Mouse (Mus musculus) lung, embryonic 14.5 days (tissue): ENCODE measurements at regions not wholly inside any gene's neighbourhood (a gene's known extent, or its start where the extent isn't known, plus 50 kb on each side); places are given as distances from the start of the nearest gene placed in this dataset.

Source experiments
- ATAC-seq: fragments of 200-750 bp; cut with Nextera tagmentation; 2 replicates; pipeline ENCODE4 v1.8.0; 2017; ENCODE audit warnings: mild to moderate bottlenecking, moderate TSS enrichment, moderate library complexity; ENCODE audit not compliant: insufficient read depth
- DNase-seq: peaks from one replicate; pipeline ENCODE4 v3.0.0-alpha.2; 2015
- H3K27ac ChIP-seq: fragments of 300-500 bp; sonication (generic); 2 replicates; pipeline ENCODE4 v1.5.1; 2014; ENCODE audit warnings: low read depth, mild to moderate bottlenecking, moderate library complexity
- H3K27me3 ChIP-seq: fragments of 300-500 bp; sonication (generic); 2 replicates; pipeline ENCODE4 v1.6.1; 2014; ENCODE audit warnings: low read length, control low read depth; ENCODE audit not compliant: insufficient read depth
- H3K36me3 ChIP-seq: fragments of 300-500 bp; sonication (generic); 2 replicates; pipeline ENCODE4 v1.6.1; 2014; ENCODE audit warnings: control low read depth; ENCODE audit not compliant: insufficient read depth
- H3K4me1 ChIP-seq: fragments of 300-500 bp; sonication (generic); 2 replicates; pipeline ENCODE4 v1.6.1; 2014; ENCODE audit warnings: antibody characterized with exemption, control low read depth; ENCODE audit not compliant: insufficient read depth
- H3K4me2 ChIP-seq: fragments of 300-500 bp; sonication (generic); 2 replicates; pipeline ENCODE4 v1.6.1; 2014; ENCODE audit warnings: mild to moderate bottlenecking
- H3K4me3 ChIP-seq: fragments of 300-500 bp; sonication (generic); 2 replicates; pipeline ENCODE4 v1.5.1; 2014; ENCODE audit warnings: low read depth, low read length
- H3K9ac ChIP-seq: fragments of 300-500 bp; sonication (generic); 2 replicates; pipeline ENCODE4 v1.6.1; 2014
- H3K9me3 ChIP-seq: fragments of 300-500 bp; sonication (generic); 2 replicates; pipeline ENCODE4 v1.6.1; 2016; ENCODE audit warnings: low read depth, low read length, control low read depth
- CTCF ChIP-seq: IDR thresholded peaks from 2 replicates; pipeline ENCODE4 v1.5.1; 2016; ENCODE audit warnings: antibody characterized with exemption, low read depth
- WGBS: fragments of 180-500 bp; shearing (Covaris S2); extraction: QIAGEN DNeasy Blood & Tissue Kit; methylation state at CpG from one replicate; pipeline ENCODE4 v1.1.7; 2014; 5-methylcytosine and 5-hydroxymethylcytosine counted together

DNA sequence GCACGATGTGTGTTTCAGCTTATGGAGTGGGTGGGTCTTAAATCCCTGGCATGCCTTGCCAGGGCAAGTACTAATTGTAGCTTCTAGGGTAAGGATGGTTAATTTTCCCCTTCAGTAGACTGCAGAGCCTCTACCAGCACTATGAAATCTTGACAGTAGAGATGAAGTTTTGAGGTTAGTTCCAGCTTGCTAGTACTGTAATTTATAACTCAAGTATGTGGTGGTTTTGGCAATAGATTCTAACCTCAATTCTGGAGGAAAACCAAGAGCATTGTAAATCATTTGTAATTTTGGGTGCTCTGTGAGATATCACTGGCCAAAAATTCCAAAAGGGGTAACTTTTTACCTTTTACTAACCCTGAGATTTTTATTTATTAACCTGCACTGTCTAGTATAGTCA lies 164.3 kb upstream of the Ednrb start:
- Histone ChIP-seq H3K27me3 (no peaks in the 10 kb centered on the region), H3K9ac (no peak overlapping the region), H3K9me3 (no peaks in the 10 kb centered on the region), H3K4me3 (no peak overlapping the region), H3K36me3 (no peaks in the 10 kb centered on the region), H3K4me2 (no peak overlapping the region), H3K4me1 (no peaks in the 10 kb centered on the region), H3K27ac (no peak overlapping the region)
- WGBS = 76% methylated on average over 1 of the region's 1 CpGs
- ATAC-seq (no peak), DNase-seq (no peak)
- no peak for TF ChIP-seq CTCF

DNA sequence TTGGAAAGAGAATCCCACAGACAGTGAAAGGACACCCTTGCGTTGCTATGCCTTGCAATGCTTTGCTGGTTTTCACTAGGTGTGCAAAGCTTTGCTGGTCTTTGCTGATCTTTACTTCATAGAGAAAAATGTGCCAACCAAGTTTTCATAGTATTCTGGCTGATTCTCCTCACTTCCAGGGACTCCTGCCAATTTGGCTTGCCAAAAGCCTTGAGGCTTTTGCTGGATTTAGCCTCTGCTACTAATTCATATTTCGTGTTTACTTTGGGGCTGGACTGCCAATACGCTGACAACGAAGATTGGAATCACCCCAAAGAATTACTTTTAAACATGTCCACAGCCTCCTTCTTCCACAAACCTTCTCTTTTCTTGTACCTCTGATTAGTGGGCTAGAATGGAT lies 162.2 kb upstream of the Ednrb start:
- TF ChIP-seq CTCF = no peak
- WGBS = 52% methylated on average over 4 of the region's 4 CpGs
- Histone ChIP-seq H3K9ac (no peak overlapping the region), H3K27me3 (no peaks in the 10 kb centered on the region), H3K4me3 (no peak overlapping the region), H3K9me3 (no peaks in the 10 kb centered on the region), H3K4me1 (no peaks in the 10 kb centered on the region), H3K36me3 (no peaks in the 10 kb centered on the region), H3K27ac (no peak overlapping the region), H3K4me2 (no peak overlapping the region)
- ATAC-seq = no peak
- DNase-seq = peak; percentile 88

DNA sequence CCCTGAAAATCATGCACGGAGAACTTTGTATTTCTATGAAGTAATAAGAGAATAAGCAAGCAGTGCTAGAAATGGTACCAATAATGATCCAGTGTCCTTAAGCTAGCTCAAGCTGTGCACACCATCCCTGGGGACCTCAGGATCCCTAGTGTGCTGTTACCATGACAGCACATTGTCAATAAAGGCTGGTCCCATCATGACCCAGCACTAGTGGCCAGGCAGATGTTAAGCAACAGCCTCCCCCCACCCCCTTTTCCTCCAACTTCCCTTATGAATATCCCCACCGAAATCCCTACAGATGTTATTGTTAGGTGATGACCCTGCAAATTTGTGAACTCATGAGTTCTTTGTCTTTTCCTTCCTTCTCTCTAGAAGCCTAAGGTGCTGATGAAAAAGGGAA lies 160.9 kb upstream of the Ednrb start:
- WGBS = 65% methylated on average over 2 of the region's 2 CpGs

DNA sequence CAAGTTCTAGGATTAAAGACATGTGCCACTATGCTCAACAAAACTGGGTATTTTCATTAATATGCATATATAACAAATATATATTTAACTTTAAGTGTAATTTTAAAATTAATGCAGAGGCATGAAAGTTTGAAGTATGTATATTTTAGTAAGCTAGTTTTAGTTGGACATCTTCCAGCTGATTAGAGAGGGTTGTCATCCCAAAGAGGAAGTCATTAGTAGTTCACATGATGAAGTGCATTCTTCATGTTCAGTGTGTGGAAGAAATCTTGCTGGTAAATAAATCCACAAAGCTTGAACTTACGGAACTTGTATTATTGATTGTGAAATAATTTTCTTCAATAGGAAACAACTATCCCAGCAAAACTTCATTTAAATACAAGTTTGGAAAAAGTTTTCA lies 158.2 kb upstream of the Ednrb start:
- no peak overlapping the region for H3K27ac ChIP-seq

More for the DNA sequence above, 160.9 kb upstream of the Ednrb start:
- H3K4me2 ChIP-seq = no peak overlapping the region
- no peak overlapping the region for H3K27ac ChIP-seq
- no peaks in the 10 kb centered on the region for H3K27me3 ChIP-seq
- no peak; the same call in 1 of the 2 replicates for ATAC-seq
- no peak overlapping the region for H3K9ac ChIP-seq
- no peak overlapping the region for H3K4me3 ChIP-seq
- H3K36me3 ChIP-seq = no peaks in the 10 kb centered on the region
- TF ChIP-seq CTCF = no peak
- no peak for DNase-seq
- no peaks in the 10 kb centered on the region for H3K4me1 ChIP-seq
- no peaks in the 10 kb centered on the region for H3K9me3 ChIP-seq

DNA sequence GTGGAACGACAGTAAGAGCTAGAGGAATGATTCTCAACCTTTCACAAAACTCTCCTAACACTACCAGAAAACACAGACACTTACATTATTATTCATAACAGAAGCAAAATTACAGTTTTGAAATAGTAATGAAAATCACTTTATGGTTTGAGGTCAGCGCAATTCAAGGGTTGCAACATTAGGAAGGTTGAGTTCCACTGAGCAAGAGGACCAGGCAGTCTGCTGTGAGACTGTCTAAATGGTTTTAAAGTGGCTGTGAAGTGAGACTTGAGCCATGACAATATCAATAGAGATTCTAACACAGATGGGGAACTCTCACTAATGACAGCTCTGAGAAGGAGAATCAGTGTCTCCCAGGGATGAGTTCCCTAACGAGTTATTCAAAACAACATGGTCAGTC lies 146.2 kb upstream of the Ednrb start:
- no peak for DNase-seq
- WGBS = 69% methylated on average over 3 of the region's 3 CpGs
- Histone ChIP-seq H3K27me3 (no peaks in the 10 kb centered on the region), H3K4me1 (no peaks in the 10 kb centered on the region), H3K9ac (no peak overlapping the region), H3K9me3 (no peaks in the 10 kb centered on the region), H3K4me3 (no peak overlapping the region), H3K4me2 (no peak overlapping the region), H3K36me3 (no peaks in the 10 kb centered on the region), H3K27ac (no peak overlapping the region)
- no peak for TF ChIP-seq CTCF
- ATAC-seq = no peak

More for the DNA sequence above, 158.2 kb upstream of the Ednrb start:
- TF ChIP-seq CTCF = no peak
- peak; percentile 69 for DNase-seq
- Histone ChIP-seq H3K9me3 (no peaks in the 10 kb centered on the region), H3K9ac (no peak overlapping the region), H3K4me1 (no peaks in the 10 kb centered on the region), H3K27me3 (no peaks in the 10 kb centered on the region), H3K4me3 (no peak overlapping the region), H3K36me3 (no peaks in the 10 kb centered on the region), H3K4me2 (no peak overlapping the region)
- WGBS = 35% methylated on average over 1 of the region's 1 CpGs
- no peak for ATAC-seq

DNA sequence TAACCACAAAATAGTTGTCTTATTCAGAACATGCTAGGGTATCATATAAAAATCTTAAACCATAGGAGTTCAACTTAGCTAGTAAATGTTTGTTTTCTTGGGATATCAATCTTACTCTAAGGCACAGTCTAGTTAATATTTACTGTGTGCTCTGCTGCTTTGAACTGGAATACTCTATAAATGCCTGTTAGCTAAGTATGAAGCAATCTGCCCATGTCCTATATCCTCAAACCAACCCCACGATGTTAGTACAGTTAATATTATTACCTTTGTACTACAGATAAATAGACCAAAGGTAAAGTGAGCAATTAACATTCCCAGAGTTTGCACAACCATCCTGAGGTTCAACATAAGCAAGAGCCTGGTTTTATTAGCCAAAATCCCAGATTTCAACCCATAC lies 145.7 kb upstream of the Ednrb start:
- Histone ChIP-seq H3K4me1 (no peaks in the 10 kb centered on the region), H3K4me3 (no peak overlapping the region), H3K36me3 (no peaks in the 10 kb centered on the region), H3K27ac (no peak overlapping the region), H3K9me3 (no peaks in the 10 kb centered on the region), H3K4me2 (no peak overlapping the region), H3K9ac (no peak overlapping the region), H3K27me3 (no peaks in the 10 kb centered on the region)
- 69% methylated on average over 1 of the region's 1 CpGs for WGBS
- DNase-seq = no peak
- ATAC-seq = no peak
- no peak for TF ChIP-seq CTCF

DNA sequence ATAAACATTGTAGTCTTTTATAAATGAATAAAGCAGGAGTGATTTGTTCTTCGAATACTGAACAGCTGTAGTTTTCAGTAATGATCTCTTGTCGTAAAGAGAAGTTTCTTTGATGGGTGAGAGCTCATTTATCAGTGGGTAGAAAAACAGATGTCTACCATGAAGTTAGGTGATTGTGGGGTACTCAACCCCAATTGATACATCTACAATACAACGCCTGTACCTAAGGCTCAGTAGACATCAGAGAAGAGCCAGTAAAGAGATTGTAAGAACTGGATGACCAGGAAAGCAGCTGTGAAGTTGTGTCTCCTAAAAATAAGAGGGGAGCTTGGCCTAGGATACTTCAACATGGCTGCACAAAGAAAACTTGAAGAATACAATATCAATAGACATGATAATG lies 143.1 kb upstream of the Ednrb start:
- Histone ChIP-seq H3K27ac (no peak overlapping the region), H3K9me3 (no peaks in the 10 kb centered on the region), H3K4me2 (no peak overlapping the region), H3K4me1 (no peaks in the 10 kb centered on the region), H3K9ac (no peak overlapping the region), H3K36me3 (no peaks in the 10 kb centered on the region), H3K27me3 (no peaks in the 10 kb centered on the region), H3K4me3 (no peak overlapping the region)
- 78% methylated on average over 3 of the region's 3 CpGs for WGBS
- TF ChIP-seq CTCF = no peak
- ATAC-seq (no peak), DNase-seq (no peak)

DNA sequence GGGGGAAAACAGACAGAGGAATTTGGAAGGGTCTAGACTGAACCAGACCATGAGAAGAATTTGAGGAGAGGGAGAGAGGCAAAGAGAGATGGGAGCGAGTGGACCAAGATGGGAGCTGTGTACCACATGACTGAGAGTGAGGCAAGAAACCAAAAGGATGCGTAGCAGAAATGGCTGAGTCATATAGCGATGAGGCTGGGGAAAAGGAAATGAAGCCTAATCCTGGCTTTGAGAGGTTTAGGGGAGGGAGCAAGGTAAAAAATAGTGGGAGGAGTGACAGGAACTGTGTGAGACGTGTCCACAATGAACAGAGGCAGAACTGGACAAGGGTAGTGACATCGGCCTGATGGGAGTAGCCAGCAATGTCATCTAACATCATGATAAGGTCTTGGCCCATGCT lies 140.1 kb upstream of the Ednrb start:
- H3K4me1 ChIP-seq = no peaks in the 10 kb centered on the region
- H3K4me3 ChIP-seq = no peak overlapping the region
- H3K9me3 ChIP-seq = no peaks in the 10 kb centered on the region
- no peaks in the 10 kb centered on the region for H3K36me3 ChIP-seq
- H3K4me2 ChIP-seq = no peak overlapping the region
- no peaks in the 10 kb centered on the region for H3K27me3 ChIP-seq
- no peak overlapping the region for H3K27ac ChIP-seq
- DNase-seq (no peak), ATAC-seq (no peak; the same call in 1 of the 2 replicates)
- no peak overlapping the region for H3K9ac ChIP-seq
- WGBS = 94% methylated on average over 5 of the region's 5 CpGs
- TF ChIP-seq CTCF = no peak
